Mouse (Mus musculus): ENCODE measurements around the gene Wnt5b. TPM values are rescaled to one million over a fixed set of nuclear protein-coding genes. Genes with fewer than 3 reads are reported as not detected.
"Not testable (repeated sequence)": the region's sequence is repeated elsewhere in the genome, so short reads cannot be mapped to it uniquely, and the experiment has no call there.

Wnt5b gene
- polyA plus RNA-seq, 1 experiment: not detected

- H3K4me1 ChIP-seq (ENCODE audit: control insufficient read depth): no peaks in the 10 kb centered on the region
- TF ChIP-seq TAL1 (IDR thresholded peaks at IDR 0.05; ENCODE audit: low read length) (no peak), GATA1 (IDR thresholded peaks at IDR 0.05; ENCODE audit: low read length) (no peak)
- H3K36me3 ChIP-seq (ENCODE audit: control insufficient read depth): no peaks in the 10 kb centered on the region
- H3K4me3 ChIP-seq (replicated peaks): no peak overlapping the region
- H3K27me3 ChIP-seq (ENCODE audit: control insufficient read depth): peaks cover 70% of the 10 kb centered on the region
- no peaks in the 10 kb centered on the region for H3K9me3 ChIP-seq (ENCODE audit: control insufficient read depth, low read length)
Measured at GRCm38 (mm10) chr6:119451981-119452499, 92.1 kb downstream of the Wnt5b start.

- no peaks in the 10 kb centered on the region for H3K9me3 ChIP-seq (ENCODE audit: control insufficient read depth, low read length)
- no peaks in the 10 kb centered on the region for H3K36me3 ChIP-seq (ENCODE audit: control insufficient read depth)
- H3K27me3 ChIP-seq (ENCODE audit: control insufficient read depth): peaks cover 78% of the 10 kb centered on the region
- H3K4me1 ChIP-seq (ENCODE audit: control insufficient read depth): no peaks in the 10 kb centered on the region
- H3K4me3 ChIP-seq (replicated peaks): no peak overlapping the region
- no peak for TF ChIP-seq TAL1 (IDR thresholded peaks at IDR 0.05; ENCODE audit: low read length)
- TF ChIP-seq GATA1 (IDR thresholded peaks at IDR 0.05; ENCODE audit: low read length): no peak
Measured at GRCm38 (mm10) chr6:119450965-119451943, 92.9 kb downstream of the Wnt5b start.

GRCm38 (mm10) chr6:119449060-119449499 lies 95.1 kb downstream of the Wnt5b start:
- TF ChIP-seq GATA1 (IDR thresholded peaks at IDR 0.05; ENCODE audit: low read length): no peak
- no peak for TF ChIP-seq TAL1 (IDR thresholded peaks at IDR 0.05; ENCODE audit: low read length)
- no peaks in the 10 kb centered on the region for H3K36me3 ChIP-seq (ENCODE audit: control insufficient read depth)
- H3K27me3 ChIP-seq (ENCODE audit: control insufficient read depth): peaks cover 75% of the 10 kb centered on the region
- no peaks in the 10 kb centered on the region for H3K9me3 ChIP-seq (ENCODE audit: control insufficient read depth, low read length)
- no peaks in the 10 kb centered on the region for H3K4me1 ChIP-seq (ENCODE audit: control insufficient read depth)
- no peak overlapping the region for H3K4me3 ChIP-seq (replicated peaks)

GRCm38 (mm10) chr6:119448321-119449059 lies 95.7 kb downstream of the Wnt5b start:
- Histone ChIP-seq H3K9me3 (ENCODE audit: control insufficient read depth, low read length) (no peaks in the 10 kb centered on the region), H3K36me3 (ENCODE audit: control insufficient read depth) (no peaks in the 10 kb centered on the region), H3K4me1 (ENCODE audit: control insufficient read depth) (no peaks in the 10 kb centered on the region), H3K4me3 (replicated peaks) (no peak overlapping the region), H3K27me3 (ENCODE audit: control insufficient read depth) (peaks cover 70% of the 10 kb centered on the region)
- no peak for TF ChIP-seq GATA1 (IDR thresholded peaks at IDR 0.05; ENCODE audit: low read length)
- TF ChIP-seq TAL1 (IDR thresholded peaks at IDR 0.05; ENCODE audit: low read length): no peak

GRCm38 (mm10) chr6:119445671-119446607 lies 98.2 kb downstream of the Wnt5b start:
- no peaks in the 10 kb centered on the region for H3K36me3 ChIP-seq (ENCODE audit: control insufficient read depth)
- H3K4me3 ChIP-seq (replicated peaks): no peak overlapping the region
- H3K9me3 ChIP-seq (ENCODE audit: control insufficient read depth, low read length): no peaks in the 10 kb centered on the region
- TF ChIP-seq TAL1 (IDR thresholded peaks at IDR 0.05; ENCODE audit: low read length) (no peak), GATA1 (IDR thresholded peaks at IDR 0.05; ENCODE audit: low read length) (no peak)
- H3K4me1 ChIP-seq (ENCODE audit: control insufficient read depth): no peaks in the 10 kb centered on the region
- H3K27me3 ChIP-seq (ENCODE audit: control insufficient read depth): peaks cover 45% of the 10 kb centered on the region

- TF ChIP-seq TAL1 (IDR thresholded peaks at IDR 0.05; ENCODE audit: low read length) (no peak), GATA1 (IDR thresholded peaks at IDR 0.05; ENCODE audit: low read length) (no peak)
- Histone ChIP-seq H3K36me3 (ENCODE audit: control insufficient read depth) (no peaks in the 10 kb centered on the region), H3K4me3 (replicated peaks) (no peak overlapping the region), H3K4me1 (ENCODE audit: control insufficient read depth) (no peaks in the 10 kb centered on the region), H3K9me3 (ENCODE audit: control insufficient read depth, low read length) (no peaks in the 10 kb centered on the region), H3K27me3 (ENCODE audit: control insufficient read depth) (peaks cover 25% of the 10 kb centered on the region)
Measured at GRCm38 (mm10) chr6:119443742-119444645, 100.2 kb downstream of the Wnt5b start.

GRCm38 (mm10) chr6:119442729-119443128 lies 101.4 kb downstream of the Wnt5b start:
- H3K27me3 ChIP-seq (ENCODE audit: control insufficient read depth): peaks cover 13% of the 10 kb centered on the region
- not testable (repeated sequence) for H3K4me1 ChIP-seq (ENCODE audit: control insufficient read depth); H3K4me3 ChIP-seq (replicated peaks); H3K36me3 ChIP-seq (ENCODE audit: control insufficient read depth); H3K9me3 ChIP-seq (ENCODE audit: control insufficient read depth, low read length)
